Mouse (Mus musculus) kidney, embryonic 16.5 days (tissue): ENCODE measurements around the gene Xylt1. TPM values are rescaled to one million over a fixed set of nuclear protein-coding genes. Genes with fewer than 3 reads are reported as not detected.

Source experiments
- ATAC-seq: fragments of 200-750 bp; cut with Nextera tagmentation; 2 replicates; pipeline ENCODE4 v1.8.0; 2017; ENCODE audit warnings: moderate TSS enrichment; ENCODE audit not compliant: low FRiP score, low TSS enrichment
- H3K27ac ChIP-seq: fragments of 300-500 bp; sonication (generic); 2 replicates; pipeline ENCODE4 v1.5.1; 2014; ENCODE audit warnings: low read length
- H3K27me3 ChIP-seq: fragments of 300-500 bp; sonication (generic); 2 replicates; pipeline ENCODE4 v1.6.1; 2014; ENCODE audit warnings: low read length, control low read depth, mixed read lengths; ENCODE audit not compliant: insufficient read depth
- H3K36me3 ChIP-seq: fragments of 300-500 bp; sonication (generic); 2 replicates; pipeline ENCODE4 v1.6.1; 2014; ENCODE audit warnings: low read length, control low read depth, mixed read lengths; ENCODE audit not compliant: insufficient read depth
- H3K4me1 ChIP-seq: fragments of 300-500 bp; sonication (generic); 2 replicates; pipeline ENCODE4 v1.6.1; 2014; ENCODE audit warnings: low read length, control low read depth, mixed read lengths; ENCODE audit not compliant: insufficient read depth
- H3K4me2 ChIP-seq: fragments of 300-500 bp; sonication (generic); replicated peaks from 2 replicates; pipeline ENCODE4 v1.6.1; 2014; ENCODE audit warnings: low read depth, low read length
- H3K4me3 ChIP-seq: fragments of 300-500 bp; sonication (generic); 2 replicates; pipeline ENCODE4 v1.5.1; 2014; ENCODE audit warnings: mild to moderate bottlenecking, low read length
- H3K9ac ChIP-seq: fragments of 300-500 bp; sonication (generic); replicated peaks from 2 replicates; pipeline ENCODE4 v1.6.1; 2014; ENCODE audit warnings: low read length
- H3K9me3 ChIP-seq: fragments of 300-500 bp; sonication (generic); 2 replicates; pipeline ENCODE4 v1.6.1; 2016; ENCODE audit warnings: low read length, control low read depth
- WGBS: fragments of 180-500 bp; shearing (Covaris S2); extraction: QIAGEN DNeasy Blood & Tissue Kit; methylation state at CpG from one replicate; pipeline ENCODE4 v1.1.7; 2014; 5-methylcytosine and 5-hydroxymethylcytosine counted together
- polyA plus RNA-seq: library from polyadenylated mRNA; unstranded; fragments of >200 nt; fragmentation: Nextera tagmentation; extraction: Ambion mirVana; gene quantifications from 2 replicates; pipeline ENCODE4 v1.2.1, GENCODE M21; 2015

Gene Xylt1
- polyA plus RNA-seq, 1 experiment from 2014 or later, result 1.6 TPM

DNA sequence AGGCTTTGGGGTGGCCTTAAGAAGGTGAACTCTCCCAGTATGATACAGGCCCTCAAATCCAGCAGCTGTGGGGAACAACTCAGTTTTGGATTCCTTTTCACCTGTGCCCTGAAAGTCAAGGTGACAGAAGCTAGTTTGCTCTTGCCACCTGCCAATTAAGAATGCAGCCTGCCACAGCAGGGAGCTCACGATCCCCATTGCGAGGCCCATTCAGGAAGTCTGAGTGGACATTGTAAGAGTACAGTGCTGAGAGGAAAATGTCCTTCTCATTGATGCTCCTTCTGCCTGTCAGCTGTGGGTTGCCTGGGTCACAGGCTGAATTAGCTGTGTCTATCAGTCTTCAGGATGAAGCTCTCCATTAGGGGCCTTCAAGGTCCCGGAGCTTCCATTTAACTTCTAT is 49.1 kb downstream of the Xylt1 start:
- no peaks in the 10 kb centered on the region for H3K9me3 ChIP-seq
- H3K36me3 ChIP-seq, result no peaks in the 10 kb centered on the region
- ATAC-seq, result no peak
- H3K27ac ChIP-seq, result no peak overlapping the region
- WGBS, result 86% methylated on average over 3 of the region's 3 CpGs
- no peaks in the 10 kb centered on the region for H3K27me3 ChIP-seq
- no peak overlapping the region for H3K4me3 ChIP-seq
- H3K4me2 ChIP-seq, result no peak overlapping the region
- peaks cover 16% of the 10 kb centered on the region for H3K4me1 ChIP-seq
- no peak overlapping the region for H3K9ac ChIP-seq

DNA sequence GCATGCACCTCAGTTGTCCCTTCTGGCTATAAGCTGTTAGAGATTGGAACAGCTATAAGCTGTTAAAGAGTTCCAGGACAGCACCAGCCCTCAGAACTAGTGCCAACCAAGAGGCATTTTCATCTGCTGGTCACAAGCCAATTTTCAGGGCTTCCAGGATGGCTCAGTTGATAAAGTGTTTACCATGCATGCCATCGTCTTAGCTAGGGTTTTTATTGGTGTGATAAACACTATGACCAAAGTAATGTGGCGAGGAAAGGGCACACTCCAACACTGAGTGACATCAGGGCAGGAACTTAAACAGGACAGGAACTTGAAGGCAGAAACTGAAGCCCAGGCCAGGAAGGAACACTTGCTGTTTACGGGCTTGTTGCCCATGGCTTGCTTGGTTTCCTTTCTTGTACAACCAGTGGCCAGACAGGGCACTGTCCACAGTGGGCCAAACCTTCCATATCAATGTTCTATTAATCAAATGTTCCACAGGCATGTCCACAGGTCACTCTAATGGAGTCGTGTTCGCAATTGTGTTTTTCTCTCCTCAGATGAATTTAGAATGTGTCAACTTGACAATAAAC is 49.7 kb downstream of the Xylt1 start:
- Histone ChIP-seq H3K9ac (no peak overlapping the region), H3K27ac (no peak overlapping the region), H3K9me3 (no peaks in the 10 kb centered on the region), H3K4me2 (no peak overlapping the region), H3K4me1 (peaks cover 18% of the 10 kb centered on the region), H3K4me3 (no peak overlapping the region), H3K27me3 (no peaks in the 10 kb centered on the region), H3K36me3 (no peaks in the 10 kb centered on the region)
- 80% methylated on average over 5 of the region's 5 CpGs for WGBS
- ATAC-seq, result no peak

DNA sequence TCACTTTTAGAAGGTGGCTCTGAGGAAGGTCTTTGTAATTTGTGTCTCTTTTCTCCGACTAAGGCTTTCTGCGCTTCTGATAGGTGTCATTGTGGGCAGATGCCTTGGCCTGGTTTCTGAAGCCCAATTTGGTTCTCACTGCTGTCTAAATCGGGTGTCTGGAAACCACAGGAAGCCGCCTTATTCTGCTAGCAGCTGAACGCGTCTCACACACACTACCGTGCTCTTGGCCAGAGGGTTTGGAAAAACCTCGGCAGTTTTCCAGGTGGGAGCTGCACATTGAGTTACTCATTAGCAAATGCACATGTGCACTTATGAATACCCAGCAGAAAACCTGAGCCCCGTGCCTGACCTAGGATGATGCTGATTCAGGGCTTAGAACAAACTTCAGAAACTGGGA is 52.9 kb downstream of the Xylt1 start:
- H3K9ac ChIP-seq, result no peak overlapping the region
- peak overlapping the region; percentile 39; the same call in 1 of the 2 replicates for H3K27ac ChIP-seq
- no peak overlapping the region for H3K4me3 ChIP-seq
- 59% methylated on average over 9 of the region's 9 CpGs for WGBS
- peak; percentile 55 for ATAC-seq
- H3K27me3 ChIP-seq, result no peaks in the 10 kb centered on the region
- peaks cover 18% of the 10 kb centered on the region for H3K4me1 ChIP-seq
- no peak overlapping the region for H3K4me2 ChIP-seq
- H3K36me3 ChIP-seq, result no peaks in the 10 kb centered on the region
- no peaks in the 10 kb centered on the region for H3K9me3 ChIP-seq

DNA sequence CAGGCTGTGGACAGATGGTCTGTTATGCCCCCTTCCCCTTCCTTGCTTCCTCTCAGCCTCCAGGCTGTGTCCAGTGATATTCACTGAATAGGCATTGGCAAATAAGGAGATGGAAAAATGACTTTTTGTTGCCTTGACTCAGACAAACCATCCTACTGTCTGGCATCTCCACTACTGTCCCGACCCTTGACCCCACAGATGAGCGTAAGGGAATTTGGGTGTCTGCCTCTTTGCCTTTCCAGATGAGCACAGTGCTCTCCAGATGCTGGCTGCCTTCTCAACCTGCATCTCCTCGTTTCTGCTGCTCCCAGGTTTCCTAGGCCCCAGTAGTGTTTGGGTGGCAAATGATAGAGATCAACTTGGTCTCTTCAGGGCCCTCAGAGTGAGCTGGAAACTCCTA is 54.3 kb downstream of the Xylt1 start:
- Histone ChIP-seq H3K27ac (no peak overlapping the region), H3K4me2 (no peak overlapping the region), H3K36me3 (no peaks in the 10 kb centered on the region), H3K4me3 (no peak overlapping the region), H3K9ac (no peak overlapping the region), H3K4me1 (peaks cover 18% of the 10 kb centered on the region), H3K27me3 (no peaks in the 10 kb centered on the region), H3K9me3 (no peaks in the 10 kb centered on the region)
- ATAC-seq, result no peak
- WGBS, result 79% methylated on average over 3 of the region's 3 CpGs

DNA sequence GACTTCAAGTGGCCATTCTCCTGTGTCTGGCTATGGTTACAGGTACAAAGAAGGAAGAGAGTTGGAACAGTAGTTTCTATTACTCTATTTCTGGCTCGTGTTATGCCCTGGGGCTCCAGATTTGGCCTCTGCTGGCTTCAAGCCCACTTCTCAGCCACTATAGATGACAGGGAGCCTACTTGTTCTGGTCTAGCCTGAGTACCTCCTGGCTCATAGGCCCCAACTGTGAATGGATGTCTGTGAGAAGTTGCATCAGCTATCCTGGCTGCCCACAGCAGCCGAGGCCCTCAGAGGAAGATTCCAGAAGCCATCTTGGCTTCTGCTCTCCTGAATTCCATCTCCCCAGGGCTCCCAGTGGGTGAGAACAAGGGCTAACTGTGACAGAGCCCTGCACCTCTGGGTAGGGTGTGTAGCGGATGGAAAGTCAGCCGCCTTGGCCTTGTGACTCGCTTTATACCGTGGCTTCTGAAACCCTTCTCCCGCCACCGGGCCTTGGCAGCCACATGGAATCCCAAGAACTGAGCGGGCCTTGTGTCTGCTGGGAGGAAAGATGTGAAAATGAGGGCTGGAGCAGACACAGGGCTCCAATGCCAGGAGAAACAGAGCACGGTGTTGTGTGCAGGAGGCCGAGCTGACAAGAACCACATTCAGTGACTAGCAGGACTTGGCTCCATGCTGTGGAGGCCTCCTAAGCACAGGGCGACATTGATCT is 55.1 kb downstream of the Xylt1 start:
- 86% methylated on average over 12 of the region's 12 CpGs for WGBS
- no peak overlapping the region for H3K9ac ChIP-seq
- H3K27me3 ChIP-seq, result no peaks in the 10 kb centered on the region
- H3K4me1 ChIP-seq, result peaks cover 18% of the 10 kb centered on the region
- H3K36me3 ChIP-seq, result no peaks in the 10 kb centered on the region
- H3K4me3 ChIP-seq, result no peak overlapping the region
- H3K9me3 ChIP-seq, result no peaks in the 10 kb centered on the region
- no peak overlapping the region for H3K27ac ChIP-seq
- no peak for ATAC-seq
- no peak overlapping the region for H3K4me2 ChIP-seq

DNA sequence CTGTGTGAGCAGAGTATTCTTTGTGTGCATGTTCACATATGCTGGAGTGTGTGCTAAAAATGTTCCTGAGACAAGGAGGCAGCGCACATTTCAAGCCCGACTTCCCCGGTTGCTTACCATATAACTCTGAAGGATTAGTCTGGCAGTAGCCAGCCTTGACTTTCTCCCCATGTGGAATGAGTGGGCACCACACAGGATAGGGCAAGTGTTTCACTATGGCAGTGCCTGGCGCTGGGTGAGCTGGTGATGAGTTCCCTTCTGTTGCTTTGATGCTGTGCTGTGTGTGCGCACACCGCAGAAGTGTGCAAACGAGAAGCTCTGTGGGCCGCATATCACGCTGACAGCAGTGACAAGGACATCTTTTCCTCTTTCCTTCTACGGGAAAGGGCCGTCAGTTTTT is 56.1 kb downstream of the Xylt1 start:
- Histone ChIP-seq H3K4me1 (peaks cover 18% of the 10 kb centered on the region), H3K4me3 (no peak overlapping the region), H3K27ac (no peak overlapping the region), H3K9ac (no peak overlapping the region), H3K4me2 (no peak overlapping the region), H3K36me3 (no peaks in the 10 kb centered on the region), H3K9me3 (no peaks in the 10 kb centered on the region), H3K27me3 (no peaks in the 10 kb centered on the region)
- ATAC-seq, result no peak
- 71% methylated on average over 11 of the region's 11 CpGs for WGBS

DNA sequence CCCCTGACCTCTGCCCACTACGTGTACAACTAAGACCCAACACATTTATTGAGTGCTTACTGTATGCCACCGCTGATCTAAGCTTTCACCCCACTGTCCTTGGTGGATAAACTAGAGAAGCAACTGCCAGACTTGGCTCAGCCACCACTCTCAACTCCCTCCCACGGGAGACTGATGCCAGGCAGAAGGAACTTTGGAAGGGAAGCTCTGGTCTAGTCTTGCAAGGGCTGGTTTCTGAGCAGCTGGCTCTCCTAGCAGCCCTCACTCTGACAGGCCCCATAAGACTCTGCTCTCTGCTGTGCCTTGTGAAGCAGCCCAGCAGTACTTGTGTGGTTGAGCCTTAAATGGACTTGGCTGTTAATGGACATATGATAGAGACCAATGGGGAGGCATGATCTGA is 60.2 kb downstream of the Xylt1 start:
- Histone ChIP-seq H3K36me3 (no peaks in the 10 kb centered on the region), H3K27ac (no peak overlapping the region), H3K4me3 (no peak overlapping the region), H3K4me2 (no peak overlapping the region), H3K27me3 (no peaks in the 10 kb centered on the region), H3K9ac (no peak overlapping the region), H3K9me3 (no peaks in the 10 kb centered on the region), H3K4me1 (no peaks in the 10 kb centered on the region)
- whole genome bisulfite sequencing, result 84% methylated on average over 3 of the region's 3 CpGs
- no peak for ATAC-seq

DNA sequence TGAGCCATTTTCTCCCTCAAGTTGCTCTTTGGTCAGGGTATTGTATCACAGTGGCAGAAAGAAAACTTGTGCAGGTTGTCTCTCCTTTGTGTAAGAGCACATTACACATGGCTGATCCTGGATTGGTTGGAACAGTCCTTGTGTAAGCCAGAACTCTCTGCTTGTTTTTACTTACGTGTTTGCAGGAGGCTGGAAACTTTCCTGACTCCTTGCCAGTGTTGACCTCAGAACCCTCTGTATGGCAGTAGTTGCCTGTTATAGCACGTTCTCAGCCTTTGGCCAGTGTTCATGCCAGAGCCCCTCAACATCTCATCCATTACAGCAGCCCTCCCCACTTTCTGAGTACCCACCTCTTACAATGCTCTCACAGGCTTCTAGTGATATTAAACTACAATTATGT is 61.9 kb downstream of the Xylt1 start:
- 79% methylated on average over 2 of the region's 2 CpGs for WGBS
- no peak overlapping the region for H3K9ac ChIP-seq
- no peak for ATAC-seq

DNA sequence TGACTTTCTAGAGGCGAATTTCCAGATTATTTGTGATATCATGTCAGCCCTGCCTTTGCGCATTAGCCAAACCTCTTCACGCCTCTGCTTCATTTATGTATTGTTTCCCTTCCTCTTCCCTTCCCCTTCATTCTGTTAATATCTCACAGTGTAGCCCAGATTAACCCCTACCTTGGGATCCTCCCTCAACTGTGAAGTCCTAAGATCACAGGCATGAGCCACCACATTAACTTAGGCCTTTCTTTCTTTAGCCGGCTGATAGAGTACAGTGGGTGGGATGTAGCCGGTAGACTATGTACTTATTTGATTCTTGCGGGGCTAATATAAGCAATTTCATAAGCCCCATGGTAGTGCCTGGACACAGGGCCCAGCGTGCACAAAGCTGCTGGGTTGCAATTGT is 62.4 kb downstream of the Xylt1 start:
- Histone ChIP-seq H3K4me2 (no peak overlapping the region), H3K4me3 (no peak overlapping the region), H3K27ac (no peak overlapping the region), H3K36me3 (no peaks in the 10 kb centered on the region), H3K9me3 (no peaks in the 10 kb centered on the region), H3K9ac (no peak overlapping the region), H3K27me3 (no peaks in the 10 kb centered on the region), H3K4me1 (no peaks in the 10 kb centered on the region)
- ATAC-seq, result 0 out of 2 replicates have a peak, but pooled peaks have one; percentile 59
- WGBS, result 86% methylated on average over 7 of the region's 7 CpGs

More for the DNA sequence above, 61.9 kb downstream of the Xylt1 start:
- H3K27me3 ChIP-seq, result no peaks in the 10 kb centered on the region
- H3K9me3 ChIP-seq, result no peaks in the 10 kb centered on the region
- H3K4me3 ChIP-seq, result no peak overlapping the region
- H3K27ac ChIP-seq, result no peak overlapping the region
- H3K4me2 ChIP-seq, result no peak overlapping the region
- no peaks in the 10 kb centered on the region for H3K36me3 ChIP-seq
- no peaks in the 10 kb centered on the region for H3K4me1 ChIP-seq

DNA sequence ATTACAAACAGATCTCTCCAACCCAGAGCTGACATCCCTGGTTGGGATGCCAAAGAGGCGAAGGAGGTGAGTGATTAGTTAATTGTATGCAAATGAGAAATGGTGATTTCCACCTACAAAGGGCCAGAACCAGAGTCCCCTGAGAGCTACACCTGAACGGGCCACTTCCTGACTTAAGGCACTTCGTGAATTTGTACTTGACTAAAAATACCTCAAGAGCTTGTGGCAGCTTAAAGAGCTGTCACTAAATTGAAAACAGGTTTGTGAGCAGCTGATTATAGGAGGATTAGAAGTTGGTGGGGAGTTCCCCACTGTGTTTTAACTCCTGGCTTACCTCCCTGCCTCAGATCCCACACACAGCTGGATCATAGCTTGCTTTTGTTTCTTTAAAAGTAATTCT is 64.7 kb downstream of the Xylt1 start:
- Histone ChIP-seq H3K4me2 (no peak overlapping the region), H3K9ac (no peak overlapping the region), H3K4me1 (no peaks in the 10 kb centered on the region), H3K9me3 (no peaks in the 10 kb centered on the region), H3K27ac (no peak overlapping the region), H3K36me3 (no peaks in the 10 kb centered on the region), H3K27me3 (no peaks in the 10 kb centered on the region), H3K4me3 (no peak overlapping the region)
- no peak for ATAC-seq
- 46% methylated on average over 3 of the region's 3 CpGs for WGBS
